Mouse (Mus musculus): ENCODE data around the gene Adarb2. TPM values are rescaled to one million over a fixed set of nuclear protein-coding genes. Genes with fewer than 3 reads are reported as not detected.

Gene Adarb2
- total and polyA plus RNA-seq, 3 experiments: not detected

GRCm38 (mm10) chr13:8649261-8649660, 446.6 kb downstream of the Adarb2 start:
- no peaks in the 10 kb centered on the region for H3K36me3 ChIP-seq (ENCODE audit: control insufficient read depth, insufficient read depth, low read length)
- 73% methylated on average over 2 of the region's 2 CpGs for WGBS
- TF ChIP-seq POLR2A (IDR thresholded peaks at IDR 0.05; ENCODE audit: insufficient read depth, low read depth, low read length) (no peak), CTCF (IDR thresholded peaks at IDR 0.05) (no peak), EP300 (IDR thresholded peaks at IDR 0.05; ENCODE audit: insufficient read depth, low read depth, low read length) (no peak)
- DNase-seq: no peak
- H3K4me1 ChIP-seq (ENCODE audit: control insufficient read depth, insufficient read depth, low read length): peaks cover 2% of the 10 kb centered on the region; the same call in 1 of the 2 replicates
- intact Hi-C loops (cut with DNase I): no loop called here
- no peak overlapping the region for H3K9ac ChIP-seq (ENCODE audit: low read depth, low read length)
- no peaks in the 10 kb centered on the region for H3K79me2 ChIP-seq (replicated peaks; ENCODE audit: control insufficient read depth, insufficient read depth, low read length)
- no peaks in the 10 kb centered on the region for H3K27me3 ChIP-seq (ENCODE audit: control insufficient read depth, insufficient read depth, low read length)
- H3K4me3 ChIP-seq: no peak overlapping the region
- H3K27ac ChIP-seq: no peak overlapping the region

GRCm38 (mm10) chr13:8664615-8665240, 462.1 kb downstream of the Adarb2 start:
- Histone ChIP-seq H3K27ac (no peak overlapping the region), H3K9ac (ENCODE audit: low read depth, low read length) (no peak overlapping the region), H3K27me3 (ENCODE audit: control insufficient read depth, insufficient read depth, low read length) (no peaks in the 10 kb centered on the region; the same call in 1 of the 2 replicates), H3K36me3 (ENCODE audit: control insufficient read depth, insufficient read depth, low read length) (no peaks in the 10 kb centered on the region), H3K4me1 (ENCODE audit: control insufficient read depth, insufficient read depth, low read length) (no peaks in the 10 kb centered on the region), H3K4me3 (no peak overlapping the region), H3K79me2 (replicated peaks; ENCODE audit: control insufficient read depth, insufficient read depth, low read length) (no peaks in the 10 kb centered on the region)
- WGBS: 88% methylated on average over 9 of the region's 9 CpGs
- no peak for TF ChIP-seq CTCF (IDR thresholded peaks at IDR 0.05)
- TF ChIP-seq POLR2A (IDR thresholded peaks at IDR 0.05; ENCODE audit: insufficient read depth, low read depth, low read length): no peak
- TF ChIP-seq EP300 (IDR thresholded peaks at IDR 0.05; ENCODE audit: insufficient read depth, low read depth, low read length): no peak
- intact Hi-C loops (cut with DNase I): no loop called here
- DNase-seq: no peak

GRCm38 (mm10) chr13:8677174-8677573, 474.5 kb downstream of the Adarb2 start:
- WGBS: 61% methylated on average over 5 of the region's 5 CpGs
- Histone ChIP-seq H3K79me2 (replicated peaks; ENCODE audit: control insufficient read depth, insufficient read depth, low read length) (no peaks in the 10 kb centered on the region), H3K36me3 (ENCODE audit: control insufficient read depth, insufficient read depth, low read length) (no peaks in the 10 kb centered on the region), H3K4me3 (no peak overlapping the region), H3K27ac (no peak overlapping the region), H3K9ac (ENCODE audit: low read depth, low read length) (no peak overlapping the region), H3K27me3 (ENCODE audit: control insufficient read depth, insufficient read depth, low read length) (no peaks in the 10 kb centered on the region), H3K4me1 (ENCODE audit: control insufficient read depth, insufficient read depth, low read length) (no peaks in the 10 kb centered on the region)
- TF ChIP-seq POLR2A (IDR thresholded peaks at IDR 0.05; ENCODE audit: insufficient read depth, low read depth, low read length) (no peak), CTCF (IDR thresholded peaks at IDR 0.05) (no peak), EP300 (IDR thresholded peaks at IDR 0.05; ENCODE audit: insufficient read depth, low read depth, low read length) (no peak)
- DNase-seq: no peak
- intact Hi-C loops (cut with DNase I): no loop called here

- Histone ChIP-seq H3K4me1 (ENCODE audit: control insufficient read depth, insufficient read depth, low read length) (no peaks in the 10 kb centered on the region), H3K9ac (ENCODE audit: low read depth, low read length) (no peak overlapping the region), H3K79me2 (replicated peaks; ENCODE audit: control insufficient read depth, insufficient read depth, low read length) (no peaks in the 10 kb centered on the region), H3K27ac (no peak overlapping the region), H3K4me3 (no peak overlapping the region), H3K27me3 (ENCODE audit: control insufficient read depth, insufficient read depth, low read length) (no peaks in the 10 kb centered on the region), H3K36me3 (ENCODE audit: control insufficient read depth, insufficient read depth, low read length) (no peaks in the 10 kb centered on the region)
- TF ChIP-seq POLR2A (IDR thresholded peaks at IDR 0.05; ENCODE audit: insufficient read depth, low read depth, low read length): no peak
- TF ChIP-seq EP300 (IDR thresholded peaks at IDR 0.05; ENCODE audit: insufficient read depth, low read depth, low read length): no peak
- TF ChIP-seq CTCF (IDR thresholded peaks at IDR 0.05): no peak
- intact Hi-C loops (cut with DNase I): no loop called here
- DNase-seq: no peak
- WGBS: 88% methylated on average over 9 of the region's 9 CpGs
Observed at GRCm38 (mm10) chr13:8680470-8681129, 477.9 kb downstream of the Adarb2 start.

- H3K4me1 ChIP-seq (ENCODE audit: control insufficient read depth, insufficient read depth, low read length): no peaks in the 10 kb centered on the region
- no peaks in the 10 kb centered on the region for H3K27me3 ChIP-seq (ENCODE audit: control insufficient read depth, insufficient read depth, low read length)
- 86% methylated on average over 6 of the region's 6 CpGs for WGBS
- no peak overlapping the region for H3K9ac ChIP-seq (ENCODE audit: low read depth, low read length)
- TF ChIP-seq EP300 (IDR thresholded peaks at IDR 0.05; ENCODE audit: insufficient read depth, low read depth, low read length): no peak
- TF ChIP-seq POLR2A (IDR thresholded peaks at IDR 0.05; ENCODE audit: insufficient read depth, low read depth, low read length): no peak
- no peak for TF ChIP-seq CTCF (IDR thresholded peaks at IDR 0.05)
- DNase-seq: no peak
- H3K27ac ChIP-seq: no peak overlapping the region
- H3K79me2 ChIP-seq (replicated peaks; ENCODE audit: control insufficient read depth, insufficient read depth, low read length): no peaks in the 10 kb centered on the region
- H3K36me3 ChIP-seq (ENCODE audit: control insufficient read depth, insufficient read depth, low read length): no peaks in the 10 kb centered on the region
- intact Hi-C loops (cut with DNase I): no loop called here
- H3K4me3 ChIP-seq: no peak overlapping the region
Observed at GRCm38 (mm10) chr13:8691448-8691847, 488.8 kb downstream of the Adarb2 start.

GRCm38 (mm10) chr13:8692787-8693186, 490.1 kb downstream of the Adarb2 start:
- WGBS: 82% methylated on average over 9 of the region's 9 CpGs
- H3K9ac ChIP-seq (ENCODE audit: low read depth, low read length): no peak overlapping the region
- H3K36me3 ChIP-seq (ENCODE audit: control insufficient read depth, insufficient read depth, low read length): no peaks in the 10 kb centered on the region
- TF ChIP-seq EP300 (IDR thresholded peaks at IDR 0.05; ENCODE audit: insufficient read depth, low read depth, low read length): no peak
- no peak for TF ChIP-seq CTCF (IDR thresholded peaks at IDR 0.05)
- no peak for TF ChIP-seq POLR2A (IDR thresholded peaks at IDR 0.05; ENCODE audit: insufficient read depth, low read depth, low read length)
- H3K79me2 ChIP-seq (replicated peaks; ENCODE audit: control insufficient read depth, insufficient read depth, low read length): no peaks in the 10 kb centered on the region
- no peak overlapping the region for H3K27ac ChIP-seq
- H3K4me1 ChIP-seq (ENCODE audit: control insufficient read depth, insufficient read depth, low read length): no peaks in the 10 kb centered on the region
- no peak overlapping the region for H3K4me3 ChIP-seq
- intact Hi-C loops (cut with DNase I): no loop called here
- H3K27me3 ChIP-seq (ENCODE audit: control insufficient read depth, insufficient read depth, low read length): no peaks in the 10 kb centered on the region
- DNase-seq: no peak

All from heart, adult 2 months (tissue).